Mouse (Mus musculus) myocyte (in vitro differentiated cells): ENCODE measurements around the gene Fto.

Experiments
- CEBPB ChIP-seq: IDR thresholded peaks from 2 replicates; pipeline ENCODE4 v1.6.1; 2011; ENCODE audit warnings: mild to moderate bottlenecking, moderate library complexity; ENCODE audit not compliant: poor library complexity, insufficient read depth, severe bottlenecking
- MYOG ChIP-seq, 3 experiments: IDR thresholded peaks; one replicate each; pipeline ENCODE4 v1.6.1; 2011; ENCODE audit warnings: control low read depth in 2 of 3, low read depth in 2 of 3, mild to moderate bottlenecking in 2 of 3; ENCODE audit not compliant: insufficient read length in 2 of 3, control insufficient read depth in 1 of 3, insufficient read depth in 1 of 3
- POLR2A ChIP-seq: IDR thresholded peaks from one replicate; pipeline ENCODE4 v1.6.1; 2011; ENCODE audit warnings: low read depth, mild to moderate bottlenecking, control low read depth, moderate library complexity; ENCODE audit not compliant: insufficient read length
- POLR2AphosphoS2 ChIP-seq: IDR thresholded peaks from one replicate; pipeline ENCODE4 v1.6.1; 2011; ENCODE audit warnings: low read depth, control low read depth; ENCODE audit not compliant: insufficient read length
- SRF ChIP-seq: IDR thresholded peaks from one replicate; pipeline ENCODE4 v1.6.1; 2011; ENCODE audit warnings: low read depth; ENCODE audit not compliant: control insufficient read depth, insufficient read length
- USF1 ChIP-seq: IDR thresholded peaks from one replicate; pipeline ENCODE4 v1.6.1; 2011; ENCODE audit warnings: low read depth, mild to moderate bottlenecking, control low read depth, moderate library complexity

- TF ChIP-seq POLR2A (no peak), MYOG (IDR thresholded peaks at IDR 0.05; ENCODE audit: control insufficient read depth in 1 of 3, insufficient read depth in 1 of 3, insufficient read length in 2 of 3, low read depth in 2 of 3) (no peak), POLR2AphosphoS2 (no peak), CEBPB (no peak), SRF (no peak), USF1 (no peak)
These were observed 249.3 kb downstream of the Fto start for GRCm38 (mm10) chr8:91562600-91562999.
